Mouse (Mus musculus): ENCODE results near the gene Gal3st3.

The Gal3st3 gene

GRCm38 (mm10) chr19:5297903-5298800 lies at the start of gene Gal3st3:
Gene Gal3st3, plus strand, starts transcription at chr19:5298331.
- DNase-seq (ENCODE audit: low read depth, low spot score), result no peak

- no peak for DNase-seq (ENCODE audit: low read depth, low spot score)
Observed at GRCm38 (mm10) chr19:5257140-5257539, 41.0 kb upstream of the Gal3st3 start.

- DNase-seq (ENCODE audit: low read depth, low spot score), result peak; percentile 52
Observed at GRCm38 (mm10) chr19:5267015-5267414, 31.1 kb upstream of the Gal3st3 start.

GRCm38 (mm10) chr19:5268017-5268416 lies 30.1 kb upstream of the Gal3st3 start:
- DNase-seq (ENCODE audit: low read depth, low spot score), result no peak

- no peak for DNase-seq (ENCODE audit: low read depth, low spot score)
Observed at GRCm38 (mm10) chr19:5268875-5269274, 29.3 kb upstream of the Gal3st3 start.

GRCm38 (mm10) chr19:5269392-5269791 lies 28.7 kb upstream of the Gal3st3 start:
- no peak for DNase-seq (ENCODE audit: low read depth, low spot score)

GRCm38 (mm10) chr19:5271430-5271829 lies 26.7 kb upstream of the Gal3st3 start:
- no peak for DNase-seq (ENCODE audit: low read depth, low spot score)

GRCm38 (mm10) chr19:5272326-5272795 lies 25.8 kb upstream of the Gal3st3 start:
- no peak for DNase-seq (ENCODE audit: low read depth, low spot score)

- DNase-seq (ENCODE audit: low read depth, low spot score), result peak; percentile 74
Observed at GRCm38 (mm10) chr19:5272801-5273733, 25.1 kb upstream of the Gal3st3 start, which contains the start of gene Pacs1. Gene Pacs1, minus strand, starts transcription at chr19:5273119.

- no peak for DNase-seq (ENCODE audit: low read depth, low spot score)
Observed at GRCm38 (mm10) chr19:5273916-5274315, 24.2 kb upstream of the Gal3st3 start.

GRCm38 (mm10) chr19:5274641-5275040 lies 23.5 kb upstream of the Gal3st3 start:
- no peak for DNase-seq (ENCODE audit: low read depth, low spot score)

- DNase-seq (ENCODE audit: low read depth, low spot score), result no peak
Observed at GRCm38 (mm10) chr19:5275736-5276135, 22.4 kb upstream of the Gal3st3 start.

GRCm38 (mm10) chr19:5276531-5276930 lies 21.6 kb upstream of the Gal3st3 start:
- no peak for DNase-seq (ENCODE audit: low read depth, low spot score)

GRCm38 (mm10) chr19:5277140-5277539 lies 21.0 kb upstream of the Gal3st3 start:
- no peak for DNase-seq (ENCODE audit: low read depth, low spot score)

- no peak for DNase-seq (ENCODE audit: low read depth, low spot score)
Observed at GRCm38 (mm10) chr19:5278381-5278780, 19.8 kb upstream of the Gal3st3 start.

- DNase-seq (ENCODE audit: low read depth, low spot score), result peak; percentile 99
Observed at GRCm38 (mm10) chr19:5294972-5295735, 3.0 kb upstream of the Gal3st3 start, which contains the start of gene Sf3b2. Gene Sf3b2, minus strand, starts transcription at chr19:5295455.

- DNase-seq (ENCODE audit: low read depth, low spot score), result no peak
Observed at GRCm38 (mm10) chr19:5295736-5296075, 2.4 kb upstream of the Gal3st3 start.

GRCm38 (mm10) chr19:5296630-5297029 lies 1.5 kb upstream of the Gal3st3 start:
- DNase-seq (ENCODE audit: low read depth, low spot score), result no peak

GRCm38 (mm10) chr19:5300588-5300987 lies 2.5 kb downstream of the Gal3st3 start:
- DNase-seq (ENCODE audit: low read depth, low spot score), result no peak

GRCm38 (mm10) chr19:5302455-5302854 lies 4.3 kb downstream of the Gal3st3 start:
- no peak for DNase-seq (ENCODE audit: low read depth, low spot score)

- DNase-seq (ENCODE audit: low read depth, low spot score), result no peak
Observed at GRCm38 (mm10) chr19:5306279-5306678, 8.1 kb downstream of the Gal3st3 start.

Measured in c-Kit-negative CD71-positive TER-119-positive erythroid progenitor cells, embryonic 14.5 days (primary cell).